Mouse (Mus musculus) spleen, postnatal 14 days (tissue): ENCODE data around the gene Abca16.

Experiments
- DNase-seq, 2 experiments: peaks; one replicate each; pipeline ENCODE4 v3.0.0; 2021 to 2022; ENCODE audit warnings: low spot score in 2 of 2

Abca16 gene

DNA sequence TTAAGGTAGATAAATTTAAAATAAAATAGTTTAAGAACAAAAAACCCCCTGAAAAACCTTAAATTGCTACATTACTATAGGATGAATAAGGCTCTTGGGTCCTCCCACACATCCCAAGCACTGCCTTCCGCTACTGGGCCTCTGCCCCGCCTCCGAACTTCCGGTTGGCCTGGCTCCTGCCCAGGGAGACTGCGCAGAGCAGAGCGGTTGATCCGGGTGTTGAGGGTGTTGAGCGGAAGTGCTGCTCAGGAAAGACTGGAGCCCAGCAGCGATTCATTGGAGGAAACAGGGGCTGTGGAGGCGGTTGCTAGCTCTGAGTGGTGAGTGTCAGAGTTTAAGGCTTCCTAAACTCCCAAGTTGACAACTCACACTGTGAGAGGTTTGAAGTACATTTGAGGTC lies at the start of gene Abca16:
TSS of gene Abca16 (plus strand) at position 201 of the 400 bp plus-strand sequence.
- DNase-seq: no peak

DNA sequence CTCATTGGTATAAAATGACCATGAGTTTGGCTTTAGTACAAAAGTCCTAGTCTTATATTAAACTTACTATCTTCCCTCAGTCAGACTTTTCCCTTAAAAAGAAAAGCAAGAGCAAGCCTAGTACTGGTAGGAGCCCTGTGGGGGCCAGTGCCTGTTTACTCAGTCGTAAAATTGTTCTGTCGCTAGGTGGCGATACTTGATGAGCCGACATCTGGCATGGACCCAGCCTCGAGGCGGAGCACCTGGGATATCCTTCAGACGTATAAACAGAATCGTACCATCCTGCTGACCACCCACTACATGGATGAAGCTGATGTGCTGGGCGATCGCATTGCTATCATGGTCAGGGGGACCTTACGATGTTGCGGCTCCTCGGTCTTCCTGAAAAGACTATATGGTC lies 48.3 kb upstream of the Abca16 start:
- no peak for DNase-seq

DNA sequence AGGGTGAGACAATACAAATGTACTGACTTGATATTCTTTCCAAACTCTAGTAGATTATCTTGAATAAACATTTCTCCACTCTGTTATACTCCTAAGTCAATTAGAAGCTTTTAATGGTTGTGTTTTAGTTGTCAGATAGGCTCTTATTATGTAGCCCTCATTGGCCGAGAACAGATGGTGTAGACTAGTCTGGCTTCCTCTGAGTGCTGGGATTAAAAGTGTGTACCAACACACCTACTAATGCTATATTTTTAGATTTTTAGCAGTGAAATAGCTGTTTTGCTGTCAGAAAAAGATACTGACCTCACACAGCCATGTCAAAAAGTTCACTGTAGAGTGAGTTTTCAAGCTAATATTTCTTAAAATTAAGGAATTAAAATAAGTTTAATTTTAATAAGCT lies 2.9 kb downstream of the Abca16 start:
- DNase-seq: no peak

DNA sequence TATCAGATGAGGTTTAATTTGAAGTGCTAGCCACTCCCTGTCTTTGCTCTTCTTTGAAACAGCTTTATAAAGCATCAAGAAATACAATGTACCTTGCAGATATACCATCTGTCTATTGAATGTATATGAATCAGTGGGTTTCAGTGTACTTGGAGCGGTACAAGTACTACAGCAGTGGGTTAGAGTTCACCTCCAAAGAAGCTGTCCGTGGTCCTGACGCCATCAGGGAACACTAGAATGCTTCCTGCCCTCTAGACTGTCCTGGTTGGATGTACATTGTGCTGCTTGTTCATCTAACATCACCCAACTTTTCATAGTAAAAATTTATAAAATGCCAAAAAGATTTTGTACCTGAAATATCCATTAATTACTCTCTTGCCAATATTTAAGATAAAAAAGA lies 17.2 kb downstream of the Abca16 start:
- DNase-seq: no peak

DNA sequence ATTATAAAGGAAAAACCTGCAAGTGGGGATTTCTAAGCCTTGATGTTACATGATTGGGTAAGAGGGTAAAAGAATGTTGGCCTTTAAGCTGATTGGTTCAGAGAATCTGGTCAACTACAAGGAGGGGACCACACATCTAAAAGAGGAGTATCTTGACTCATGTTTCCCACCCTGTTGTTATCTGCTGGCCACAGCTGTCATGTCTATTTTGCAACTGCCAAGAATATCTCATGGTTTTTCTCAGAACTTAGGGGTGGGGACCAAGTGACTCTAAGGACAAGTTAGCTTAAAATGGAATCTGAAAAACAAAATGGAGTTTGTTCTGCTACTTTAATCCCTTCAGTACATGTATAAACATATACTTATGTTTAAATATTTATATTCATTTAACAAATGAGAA lies 22.0 kb downstream of the Abca16 start:
- no peak for DNase-seq

DNA sequence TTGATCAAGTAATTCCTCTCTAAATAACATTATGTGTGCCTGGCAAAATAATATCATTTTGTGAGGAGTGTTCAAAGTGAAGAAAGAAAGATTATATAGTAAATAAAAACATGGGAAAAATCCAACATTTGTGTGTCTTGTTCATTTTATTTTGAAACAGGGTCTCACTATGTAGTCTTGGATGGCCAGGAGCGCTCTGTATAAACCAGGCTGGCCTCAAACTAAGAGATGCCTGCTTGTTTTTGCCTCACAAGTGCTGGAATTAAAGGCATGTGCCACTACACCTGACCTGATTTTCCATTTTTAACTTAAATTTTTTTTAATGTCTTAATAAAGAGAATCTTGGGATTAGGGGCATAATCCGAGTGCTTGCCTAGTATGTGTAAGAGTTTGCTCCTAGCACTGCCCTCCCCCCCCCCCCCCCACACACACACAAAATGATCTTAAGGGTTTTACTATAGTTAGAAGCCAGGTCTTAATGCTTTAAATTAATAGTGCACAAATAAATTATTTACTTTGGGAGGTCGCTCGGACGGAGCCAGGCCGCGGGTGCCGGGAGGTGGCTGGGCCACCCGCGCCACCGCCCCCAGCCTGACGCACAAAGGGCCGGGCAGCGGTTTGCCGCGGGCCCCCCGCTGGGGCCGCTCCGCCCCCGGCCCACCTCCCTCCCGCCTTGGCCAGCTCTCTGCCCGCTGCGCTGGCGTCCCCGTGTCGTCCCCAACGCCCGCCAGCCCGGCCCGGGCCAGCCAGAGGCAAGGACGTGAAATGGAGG lies 94.6 kb downstream of the Abca16 start:
- no peak for DNase-seq

DNA sequence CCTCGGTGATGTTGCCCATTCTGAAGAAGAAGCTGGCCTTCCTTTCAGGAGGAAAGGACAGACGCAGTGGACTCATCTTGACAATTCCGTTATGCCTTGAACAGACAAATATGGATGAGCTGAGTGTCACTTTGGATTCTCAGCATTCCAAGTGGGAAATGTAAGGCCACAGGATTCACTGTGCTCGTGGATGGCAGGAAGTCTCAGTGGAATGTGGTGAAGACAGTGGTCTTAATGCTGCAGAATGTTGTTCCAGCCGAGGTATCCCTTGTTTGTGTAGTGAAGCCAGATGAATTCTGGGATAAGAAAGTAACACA lies 95.2 kb downstream of the Abca16 start:
- DNase-seq: no peak

DNA sequence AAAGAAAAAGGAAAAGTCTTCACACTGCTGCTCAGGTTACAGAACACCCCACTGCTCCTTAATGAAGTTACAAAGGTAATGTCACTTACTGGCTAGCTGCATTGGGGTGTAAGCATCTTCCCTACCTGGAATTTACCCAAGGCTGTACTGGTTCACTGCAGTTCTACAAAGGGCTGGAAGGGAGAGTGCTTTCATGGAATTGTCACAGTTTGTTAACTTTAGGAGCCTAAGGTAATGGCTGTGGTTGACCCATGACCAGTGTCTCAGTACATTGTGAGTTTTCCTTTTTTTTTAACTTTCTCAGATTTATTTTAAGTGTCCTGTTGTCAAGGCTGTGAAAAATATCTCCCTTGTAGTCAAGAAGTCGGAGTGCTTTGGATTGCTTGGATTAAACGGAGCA lies 125.4 kb downstream of the Abca16 start:
- DNase-seq: no peak

DNA sequence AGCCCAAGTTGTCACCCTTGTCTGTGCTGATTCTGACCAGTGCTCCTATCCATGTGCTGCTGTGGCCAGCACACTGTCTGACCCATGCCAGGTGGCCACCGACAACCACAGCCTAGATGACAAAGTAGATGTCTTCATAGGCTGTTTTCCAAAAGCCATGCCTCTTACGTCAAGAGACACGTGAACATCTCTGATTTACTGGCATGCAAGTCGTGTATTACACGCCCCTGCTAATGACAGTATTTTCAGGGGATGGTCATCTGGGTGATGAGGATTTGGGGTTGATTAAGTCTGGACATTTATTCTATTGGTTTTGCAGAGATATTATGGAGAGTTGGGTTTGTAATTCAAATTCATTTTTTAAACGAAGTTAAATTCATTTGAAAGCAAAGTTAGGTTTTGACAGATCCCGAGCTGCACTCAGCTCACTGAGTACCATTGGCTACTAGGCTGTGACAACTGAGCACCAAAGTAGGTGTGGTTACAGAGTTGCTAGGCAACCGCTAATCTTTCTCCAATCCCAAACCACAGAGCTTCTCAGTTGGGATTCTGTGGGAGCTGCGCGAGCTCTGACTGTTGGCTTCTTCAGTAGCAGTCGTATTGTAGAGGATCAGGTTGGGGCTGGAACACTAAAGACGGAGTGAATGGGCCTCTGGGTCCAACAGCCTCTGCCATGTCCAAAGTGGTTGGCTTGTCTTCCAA lies 143.2 kb downstream of the Abca16 start:
- DNase-seq: no peak

DNA sequence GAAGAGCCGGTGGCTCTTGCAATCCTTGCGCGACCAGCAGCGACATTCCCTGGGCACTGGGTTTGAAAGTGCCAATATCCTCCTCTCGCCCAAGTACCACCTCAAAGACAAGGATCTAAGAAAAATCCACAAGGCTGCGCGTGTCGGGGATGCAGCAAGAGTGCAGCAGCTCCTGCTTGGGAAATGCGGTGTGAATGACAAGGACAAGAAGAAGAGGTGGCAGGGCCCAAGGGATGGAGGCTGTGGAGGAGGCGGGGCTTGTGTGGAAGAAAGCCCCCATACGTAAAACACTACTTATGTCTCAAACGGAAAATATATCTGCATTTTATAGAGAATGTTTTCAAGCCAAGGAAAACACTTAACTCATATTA lies 143.7 kb downstream of the Abca16 start:
- DNase-seq: no peak

DNA sequence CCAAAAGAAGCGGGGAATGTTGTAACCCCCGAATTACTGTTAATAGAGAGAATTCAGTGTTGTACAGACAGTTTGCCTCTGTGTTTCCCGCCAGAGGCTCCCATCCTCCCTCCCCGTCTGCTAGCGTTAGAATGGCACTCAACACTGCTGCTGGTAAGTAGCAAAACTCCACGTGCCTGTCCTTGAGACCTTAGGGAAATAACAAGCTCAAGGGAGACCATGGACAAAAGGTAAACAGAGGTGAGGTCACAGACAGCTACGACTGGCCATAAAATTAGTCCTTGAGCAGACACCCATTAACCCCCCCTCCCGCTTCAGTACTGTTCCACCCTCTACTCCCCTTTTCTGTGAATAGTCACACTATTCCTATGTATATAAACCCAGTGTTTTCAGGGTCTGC lies 157.9 kb downstream of the Abca16 start:
- DNase-seq: no peak

DNA sequence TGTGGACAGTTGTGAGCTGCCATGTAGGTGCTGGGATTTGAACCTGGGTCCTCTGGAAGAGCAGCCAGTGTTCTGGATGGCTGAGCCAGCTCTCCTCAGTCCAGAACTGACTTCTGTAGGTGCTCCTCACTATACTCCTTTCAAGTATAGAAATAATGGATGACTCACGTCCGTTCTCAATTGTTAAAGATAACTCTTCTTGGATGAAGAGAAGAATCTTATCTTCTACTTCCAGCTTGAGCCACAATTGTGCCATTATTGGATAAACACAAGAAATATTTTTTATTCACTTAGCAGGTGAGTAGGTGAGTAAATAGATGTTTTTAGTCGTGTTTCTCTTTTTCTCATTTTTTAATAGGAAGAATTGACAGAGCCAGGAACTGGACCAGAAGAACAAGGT lies 167.1 kb downstream of the Abca16 start:
- no peak for DNase-seq
